Mouse (Mus musculus): ENCODE measurements around the gene Clec12b. TPM values are rescaled to one million over a fixed set of nuclear protein-coding genes. Genes with fewer than 3 reads are reported as not detected.
A peak's percentile ranks its signal among the peaks of the same experiment; 100 is the strongest.
"Not testable (repeated sequence)": the region's sequence is repeated elsewhere in the genome, so short reads cannot be mapped to it uniquely, and the experiment has no call there.

Gene Clec12b
- total and polyA plus RNA-seq, 2 experiments from 2014 or later = 0.16 TPM; not detected in 1

DNA sequence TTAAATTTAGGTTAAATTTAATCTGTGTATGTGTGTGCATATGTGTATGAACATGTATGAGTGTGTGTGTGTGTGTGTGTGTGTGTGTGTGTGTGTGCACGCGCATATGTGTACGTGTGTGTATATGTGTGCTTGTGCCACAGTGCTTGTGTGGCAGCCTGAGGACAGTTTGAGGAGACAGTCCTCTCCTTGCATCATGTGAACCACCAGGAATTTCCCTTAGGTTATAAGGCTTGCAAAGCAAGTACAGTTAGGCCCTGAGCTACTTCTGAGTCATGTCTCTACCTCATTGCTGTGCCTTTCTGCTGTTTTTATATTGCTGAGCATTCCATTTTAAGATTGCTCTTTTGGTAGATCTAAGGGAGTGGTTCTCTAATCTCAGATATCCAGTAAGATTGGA, 34.6 kb downstream of the Clec12b start:
- H3K9me3 ChIP-seq (ENCODE audit: low read length) = 0 out of 2 replicates have a peak, but pooled peaks cover 2% of the 10 kb centered on the region
- DNase-seq (no peak), ATAC-seq (no peak)
- no peak for TF ChIP-seq CTCF (IDR thresholded peaks at IDR 0.05; ENCODE audit: low read depth)
- H3K4me1 ChIP-seq (ENCODE audit: insufficient read depth) = no peaks in the 10 kb centered on the region
- no peaks in the 10 kb centered on the region for H3K27me3 ChIP-seq (ENCODE audit: insufficient read depth, low read length)
- H3K36me3 ChIP-seq (ENCODE audit: insufficient read depth) = no peaks in the 10 kb centered on the region
- H3K4me2 ChIP-seq (ENCODE audit: low read depth) = no peak overlapping the region
- no peak overlapping the region for H3K27ac ChIP-seq (ENCODE audit: low read depth, low read length)
- H3K4me3 ChIP-seq (ENCODE audit: low read depth, low read length) = no peak overlapping the region
- H3K9ac ChIP-seq = no peak overlapping the region
- WGBS = 90% methylated on average over 3 of the region's 3 CpGs

DNA sequence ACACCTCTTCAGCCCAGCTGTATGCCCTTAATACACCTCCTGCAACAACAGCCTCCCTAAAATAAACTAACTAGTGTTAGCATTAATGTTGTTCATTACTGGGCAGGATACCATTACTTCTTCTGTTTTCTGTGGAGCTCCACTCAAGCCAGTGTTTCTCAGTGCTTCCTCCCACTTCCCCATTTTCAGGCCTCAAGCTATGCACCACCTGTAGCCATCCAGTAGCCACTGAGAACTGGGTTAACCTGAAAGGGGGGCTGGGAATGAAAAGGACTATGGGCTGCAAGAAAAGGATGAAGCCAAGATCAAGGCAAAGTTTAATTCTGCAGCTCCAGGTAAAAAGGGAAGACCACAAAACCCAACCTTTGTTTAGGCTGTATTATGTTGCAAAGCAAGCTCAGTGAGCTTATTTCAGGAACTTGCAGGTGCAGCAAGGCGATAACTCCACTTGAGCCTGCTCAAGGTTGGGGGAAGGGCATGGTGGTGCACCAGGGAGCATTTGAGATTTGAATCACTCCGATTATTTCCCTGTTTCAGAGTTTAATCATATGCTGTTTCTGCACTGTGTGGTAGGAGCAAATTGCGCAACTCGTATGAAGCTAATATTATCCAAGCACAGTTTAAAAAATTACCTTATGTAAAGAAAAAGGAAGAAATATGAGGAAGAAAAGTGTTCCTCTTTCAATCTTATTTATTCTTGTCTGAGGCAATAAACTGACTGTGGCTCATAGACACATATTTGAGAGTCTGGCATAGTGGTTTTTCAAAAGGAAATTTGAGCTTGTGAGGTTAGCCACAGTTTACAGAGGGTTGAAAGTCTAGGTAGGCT, 35.9 kb downstream of the Clec12b start:
- WGBS = 54% methylated on average over 4 of the region's 4 CpGs
- no peaks in the 10 kb centered on the region for H3K4me1 ChIP-seq (ENCODE audit: insufficient read depth)
- H3K27me3 ChIP-seq (ENCODE audit: insufficient read depth, low read length) = no peaks in the 10 kb centered on the region
- no peak overlapping the region for H3K4me3 ChIP-seq (ENCODE audit: low read depth, low read length)
- no peak overlapping the region for H3K9ac ChIP-seq
- H3K27ac ChIP-seq (ENCODE audit: low read depth, low read length) = no peak overlapping the region
- no peak for ATAC-seq
- H3K36me3 ChIP-seq (ENCODE audit: insufficient read depth) = no peaks in the 10 kb centered on the region
- no peak for TF ChIP-seq CTCF (IDR thresholded peaks at IDR 0.05; ENCODE audit: low read depth)
- 0 out of 2 replicates have a peak, but pooled peaks cover 2% of the 10 kb centered on the region for H3K9me3 ChIP-seq (ENCODE audit: low read length)
- no peak for DNase-seq
- H3K4me2 ChIP-seq (ENCODE audit: low read depth) = no peak overlapping the region

DNA sequence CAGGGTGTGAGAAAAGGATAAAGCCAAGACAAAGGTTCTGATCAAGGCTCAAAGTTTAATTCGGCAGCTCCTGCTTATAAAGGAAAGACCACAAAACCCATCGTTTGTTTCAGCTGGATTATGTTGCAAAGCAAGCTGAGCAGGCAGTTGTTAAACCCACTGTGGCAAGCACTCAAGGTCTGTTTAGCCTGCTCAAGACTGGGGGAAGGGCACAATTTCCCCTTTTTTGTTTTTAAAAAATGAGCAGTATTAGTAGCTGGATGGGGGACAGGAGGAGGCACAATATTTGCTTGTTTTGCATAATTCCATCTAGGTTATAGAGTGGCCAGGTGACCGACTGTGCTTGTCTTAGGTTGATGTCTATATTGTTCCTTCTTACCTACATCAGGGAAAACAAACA, 41.3 kb downstream of the Clec12b start:
- WGBS = 72% methylated on average over 3 of the region's 3 CpGs
- no peak overlapping the region for H3K27ac ChIP-seq (ENCODE audit: low read depth, low read length)
- H3K9ac ChIP-seq = no peak overlapping the region
- DNase-seq = no peak
- TF ChIP-seq CTCF (IDR thresholded peaks at IDR 0.05; ENCODE audit: low read depth) = no peak
- no peak overlapping the region for H3K4me3 ChIP-seq (ENCODE audit: low read depth, low read length)
- H3K9me3 ChIP-seq (ENCODE audit: low read length) = 0 out of 2 replicates have a peak, but pooled peaks cover 2% of the 10 kb centered on the region
- no peak overlapping the region for H3K4me2 ChIP-seq (ENCODE audit: low read depth)
- H3K36me3 ChIP-seq (ENCODE audit: insufficient read depth) = no peaks in the 10 kb centered on the region
- ATAC-seq = no peak
- H3K4me1 ChIP-seq (ENCODE audit: insufficient read depth) = no peaks in the 10 kb centered on the region
- H3K27me3 ChIP-seq (ENCODE audit: insufficient read depth, low read length) = no peaks in the 10 kb centered on the region

DNA sequence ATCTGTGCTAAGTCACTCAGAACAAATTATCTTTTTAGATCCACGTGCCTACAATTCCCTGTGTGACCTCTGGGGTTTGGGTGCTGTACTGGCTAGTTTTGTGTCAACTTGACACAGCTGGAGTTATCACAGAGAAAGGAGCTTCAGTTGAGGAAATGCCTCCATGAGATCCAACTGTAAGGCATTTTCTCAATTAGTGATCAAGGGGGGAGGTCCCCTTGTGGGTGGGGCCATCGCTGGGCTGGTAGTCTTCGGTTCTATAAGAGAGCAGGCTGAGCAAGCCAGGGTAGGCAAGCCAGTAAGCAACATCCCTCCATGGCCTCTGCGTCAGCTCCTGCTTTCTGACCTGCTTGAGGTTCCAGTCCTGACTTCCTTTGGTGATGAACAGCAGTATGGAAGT, 43.3 kb downstream of the Clec12b start, which contains the start of gene Clec12a:
Gene Clec12a (plus strand): TSS at position 301 of the 400 bp plus-strand sequence.
- H3K9me3 ChIP-seq (ENCODE audit: low read length); H3K27me3 ChIP-seq (ENCODE audit: insufficient read depth, low read length); H3K4me3 ChIP-seq (ENCODE audit: low read depth, low read length); H3K4me1 ChIP-seq (ENCODE audit: insufficient read depth); H3K36me3 ChIP-seq (ENCODE audit: insufficient read depth); ATAC-seq; H3K27ac ChIP-seq (ENCODE audit: low read depth, low read length); H3K4me2 ChIP-seq (ENCODE audit: low read depth); DNase-seq; H3K9ac ChIP-seq: not testable (repeated sequence)
- 78% methylated on average over 4 of the region's 4 CpGs for WGBS

DNA sequence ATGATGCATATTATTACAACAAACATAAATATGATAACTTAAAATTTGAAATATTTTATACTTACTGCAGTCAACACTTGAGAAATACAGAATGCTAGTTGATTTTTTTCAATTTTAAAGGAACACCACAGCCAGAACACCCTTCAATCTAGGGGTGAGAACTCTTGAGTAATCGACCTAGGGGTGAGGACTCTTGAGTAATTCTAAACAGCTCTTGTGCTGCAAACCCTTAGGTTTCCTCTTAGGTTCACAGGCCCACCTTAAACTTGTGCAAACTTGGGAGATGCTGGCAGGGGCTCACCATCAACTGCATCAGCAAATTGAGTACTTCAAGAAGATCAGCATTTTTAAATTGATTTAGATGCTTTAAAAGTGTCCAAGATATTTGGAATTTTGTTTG, 47.9 kb downstream of the Clec12b start:
- Histone ChIP-seq H3K4me3 (ENCODE audit: low read depth, low read length) (no peak overlapping the region), H3K9ac (no peak overlapping the region), H3K36me3 (ENCODE audit: insufficient read depth) (no peaks in the 10 kb centered on the region), H3K27me3 (ENCODE audit: insufficient read depth, low read length) (no peaks in the 10 kb centered on the region), H3K27ac (ENCODE audit: low read depth, low read length) (no peak overlapping the region), H3K9me3 (ENCODE audit: low read length) (no peaks in the 10 kb centered on the region), H3K4me2 (ENCODE audit: low read depth) (no peak overlapping the region), H3K4me1 (ENCODE audit: insufficient read depth) (no peaks in the 10 kb centered on the region)
- WGBS = 64% methylated on average over 1 of the region's 1 CpGs
- TF ChIP-seq CTCF (IDR thresholded peaks at IDR 0.05; ENCODE audit: low read depth) = no peak
- DNase-seq (no peak), ATAC-seq (no peak)

DNA sequence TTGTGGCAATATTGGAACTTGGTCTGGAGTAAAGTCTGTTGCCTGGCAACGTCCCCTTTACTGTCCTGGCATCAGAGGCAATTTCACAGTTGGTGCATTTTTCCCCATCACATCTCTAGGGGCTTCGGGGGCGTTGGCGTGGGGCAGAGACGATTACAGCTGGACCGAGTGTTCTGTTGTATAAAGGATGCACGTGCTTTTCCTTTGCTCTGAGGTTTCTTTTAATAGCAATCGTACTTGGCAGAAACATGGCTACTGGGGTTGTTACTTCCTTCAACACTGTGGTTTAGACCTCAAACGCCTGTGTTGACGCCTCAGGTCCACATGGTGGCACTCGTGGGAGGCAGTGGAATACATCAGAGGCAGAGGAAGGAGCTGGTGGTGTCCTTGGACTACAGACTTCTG, 52.0 kb downstream of the Clec12b start:
- Histone ChIP-seq H3K9ac (no peak overlapping the region), H3K9me3 (ENCODE audit: low read length) (no peaks in the 10 kb centered on the region), H3K4me1 (ENCODE audit: insufficient read depth) (no peaks in the 10 kb centered on the region), H3K4me2 (ENCODE audit: low read depth) (peak overlapping the region; percentile 11; the same call in 1 of the 2 replicates), H3K36me3 (ENCODE audit: insufficient read depth) (no peaks in the 10 kb centered on the region), H3K4me3 (ENCODE audit: low read depth, low read length) (no peak overlapping the region), H3K27ac (ENCODE audit: low read depth, low read length) (no peak overlapping the region), H3K27me3 (ENCODE audit: insufficient read depth, low read length) (no peaks in the 10 kb centered on the region)
- ATAC-seq (peak; percentile 96), DNase-seq (peak; percentile 78)
- 14% methylated on average over 11 of the region's 11 CpGs for WGBS
- peak; percentile 73 for TF ChIP-seq CTCF (IDR thresholded peaks at IDR 0.05; ENCODE audit: low read depth)

DNA sequence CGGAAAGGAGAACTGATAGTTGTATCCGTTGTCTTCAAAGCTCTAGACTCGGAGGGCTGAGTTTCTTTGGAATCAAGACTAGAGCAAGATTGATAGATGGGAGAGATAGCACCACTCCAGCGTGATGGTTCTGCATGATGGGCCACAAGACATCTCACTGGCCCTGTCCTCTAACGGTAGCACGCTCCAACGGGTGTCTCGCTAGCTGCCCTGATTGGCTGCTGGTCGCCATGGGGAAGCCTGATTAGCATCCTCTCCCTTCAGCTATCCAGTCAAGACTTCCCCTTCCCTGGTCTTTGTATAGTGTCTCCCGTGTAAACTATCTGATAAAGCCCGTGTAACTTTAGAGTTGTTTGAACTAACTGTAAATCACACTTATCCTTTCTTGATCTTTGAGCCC, 54.1 kb downstream of the Clec12b start, which contains the start of gene 4922502D21Rik:
Gene 4922502D21Rik (minus strand): TSS at position 187 of the 400 bp plus-strand sequence.
- Histone ChIP-seq H3K9ac (no peak within 1 kb of the TSS), H3K4me2 (ENCODE audit: low read depth) (no peak within 1 kb of the TSS), H3K4me3 (ENCODE audit: low read depth, low read length) (no peak within 1 kb of the TSS), H3K9me3 (ENCODE audit: low read length) (no peaks in the 10 kb centered on the region), H3K27me3 (ENCODE audit: insufficient read depth, low read length) (no peaks in the 10 kb centered on the region), H3K36me3 (ENCODE audit: insufficient read depth) (no peaks in the 10 kb centered on the region), H3K27ac (ENCODE audit: low read depth, low read length) (no peak within 1 kb of the TSS), H3K4me1 (ENCODE audit: insufficient read depth) (no peaks in the 10 kb centered on the region)
- WGBS = 61% methylated on average over 11 of the region's 11 CpGs
- TF ChIP-seq CTCF (IDR thresholded peaks at IDR 0.05; ENCODE audit: low read depth) = no peak
- no peak for ATAC-seq
- no peak for DNase-seq

All from forebrain, postnatal 0 days (tissue).